Mouse (Mus musculus) thymus, adult 2 months (tissue): ENCODE results near the gene Clpp.

Experiments used
- CTCF ChIP-seq: fragments of 200-500 bp; IDR thresholded peaks from 2 replicates; pipeline ENCODE4 v1.5.1; 2012; ENCODE audit warnings: mild to moderate bottlenecking, control low read depth, low read length, moderate library complexity, borderline replicate concordance; ENCODE audit not compliant: control insufficient read depth, poor library complexity, insufficient read depth; ENCODE audit errors: extremely low read depth
- POLR2A ChIP-seq: fragments of 200-500 bp; IDR thresholded peaks from 2 replicates; pipeline ENCODE4 v1.6.1; 2012; ENCODE audit warnings: mild to moderate bottlenecking, low read length, control low read depth, moderate library complexity; ENCODE audit not compliant: control insufficient read depth, poor library complexity, insufficient read depth; ENCODE audit errors: extremely low read depth

GRCm38 (mm10) chr17:57007137-57007905 lies 17.2 kb downstream of the Clpp start:
- no peak for TF ChIP-seq POLR2A
- TF ChIP-seq CTCF, result no peak
